Mouse (Mus musculus): ENCODE data around the gene Cep250.

- TF ChIP-seq USF1 (IDR thresholded peaks at IDR 0.05; ENCODE audit: low read depth) (no peak), POLR2A (IDR thresholded peaks at IDR 0.05; ENCODE audit: insufficient read length, low read depth) (no peak), TCF3 (IDR thresholded peaks at IDR 0.05; ENCODE audit: insufficient read length, low read depth) (no peak), MYOD1 (IDR thresholded peaks at IDR 0.05; ENCODE audit: control insufficient read depth in 1 of 3, insufficient read length in 2 of 3, low read depth in 2 of 3) (no peak), SRF (IDR thresholded peaks at IDR 0.05; ENCODE audit: control insufficient read depth, insufficient read length, low read depth) (no peak), MAX (IDR thresholded peaks at IDR 0.05; ENCODE audit: low read depth) (no peak), CEBPB (IDR thresholded peaks at IDR 0.05; ENCODE audit: insufficient read depth, poor library complexity, severe bottlenecking) (no peak), E2F4 (IDR thresholded peaks at IDR 0.05; ENCODE audit: insufficient read depth) (no peak), POLR2AphosphoS2 (IDR thresholded peaks at IDR 0.05; ENCODE audit: insufficient read length, low read depth) (no peak)
These were observed 4.3 kb upstream of the Cep250 start for GRCm38 (mm10) chr2:155952006-155952405.
